Mouse (Mus musculus): ENCODE data around the gene Pfkfb1. TPM values are rescaled to one million over a fixed set of nuclear protein-coding genes. Genes with fewer than 3 reads are reported as not detected.

The Pfkfb1 gene
- polyA plus RNA-seq, 1 experiment, result 1.8 TPM

DNA sequence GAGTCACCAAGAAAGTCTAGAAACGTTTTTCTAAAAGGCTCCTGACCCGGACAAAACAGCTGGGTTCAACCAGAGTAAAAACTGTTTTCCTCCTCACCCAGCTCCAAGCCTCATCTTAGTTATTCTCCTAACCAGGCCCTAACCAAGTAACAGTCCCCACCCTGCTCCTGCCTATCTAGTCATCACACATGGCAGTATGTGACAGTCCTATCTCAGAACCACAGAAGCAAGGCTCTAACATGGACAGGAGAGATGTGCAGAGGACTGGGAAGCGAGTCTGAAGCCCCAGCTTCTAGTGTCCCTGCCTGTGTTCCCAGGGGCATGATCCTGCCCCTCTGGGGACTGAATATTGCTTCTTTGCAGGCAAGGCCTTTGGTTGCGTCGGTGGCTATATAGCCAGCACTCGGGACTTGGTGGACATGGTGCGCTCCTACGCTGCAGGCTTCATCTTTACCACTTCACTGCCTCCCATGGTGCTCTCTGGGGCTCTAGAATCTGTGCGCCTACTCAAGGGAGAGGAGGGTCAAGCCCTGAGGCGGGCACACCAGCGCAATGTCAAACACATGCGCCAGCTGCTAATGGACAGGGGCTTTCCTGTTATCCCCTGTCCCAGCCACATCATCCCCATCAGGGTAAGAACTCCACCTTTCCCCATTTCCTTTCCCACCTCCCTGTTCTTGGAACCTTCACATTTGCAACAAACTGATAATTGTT is 23.2 kb upstream of the Pfkfb1 start:
- no peaks in the 10 kb centered on the region for H3K27me3 ChIP-seq (ENCODE audit: control insufficient read depth, insufficient read depth, low read length)
- TF ChIP-seq POLR2A (IDR thresholded peaks at IDR 0.05; ENCODE audit: low read depth, low read length) (no peak), CTCF (IDR thresholded peaks at IDR 0.05; ENCODE audit: extremely low read depth, insufficient read length, insufficient replicate concordance, low read depth, low read length) (no peak)
- H3K4me1 ChIP-seq (ENCODE audit: control insufficient read depth, insufficient read depth, insufficient read length, low read length), result no peaks in the 10 kb centered on the region
- H3K4me3 ChIP-seq (ENCODE audit: low read depth, low read length), result no peak overlapping the region
- H3K27ac ChIP-seq (ENCODE audit: insufficient read depth, low read depth, low read length), result no peak overlapping the region
- 92% methylated on average over 12 of the region's 12 CpGs for WGBS
- H3K36me3 ChIP-seq (ENCODE audit: control insufficient read depth, insufficient read depth, low read length), result no peaks in the 10 kb centered on the region

- Histone ChIP-seq H3K4me3 (ENCODE audit: low read depth, low read length) (no peak overlapping the region), H3K27me3 (ENCODE audit: control insufficient read depth, insufficient read depth, low read length) (no peaks in the 10 kb centered on the region)
- no peak for TF ChIP-seq CTCF (IDR thresholded peaks at IDR 0.05; ENCODE audit: extremely low read depth, insufficient read length, insufficient replicate concordance, low read depth, low read length)
- TF ChIP-seq POLR2A (IDR thresholded peaks at IDR 0.05; ENCODE audit: low read depth, low read length), result no peak
Observed at GRCm38 (mm10) chrX:150581921-150582320, 6.1 kb upstream of the Pfkfb1 start.

DNA sequence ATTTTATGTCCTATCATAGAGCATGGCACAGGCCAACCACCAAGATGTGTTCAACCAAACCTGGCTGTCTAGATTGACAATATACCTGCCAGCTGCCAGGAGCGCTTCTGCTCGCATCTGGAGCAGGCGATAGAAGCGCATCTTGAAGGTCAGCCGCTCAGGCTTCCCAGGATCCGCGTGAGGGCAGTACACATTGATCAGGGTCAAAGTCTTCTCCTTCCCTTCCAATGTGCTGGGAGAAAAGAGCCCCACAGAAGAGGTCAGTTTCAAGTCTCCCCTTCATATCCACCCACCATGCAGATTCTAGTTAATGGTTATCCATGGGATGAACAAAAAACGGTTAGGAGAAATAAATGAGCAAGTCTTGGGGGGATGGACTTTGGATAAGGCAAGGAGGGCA is 2.9 kb upstream of the Pfkfb1 start:
- TF ChIP-seq CTCF (IDR thresholded peaks at IDR 0.05; ENCODE audit: extremely low read depth, insufficient read length, insufficient replicate concordance, low read depth, low read length), result no peak
- no peak for TF ChIP-seq POLR2A (IDR thresholded peaks at IDR 0.05; ENCODE audit: low read depth, low read length)
- peaks cover 6% of the 10 kb centered on the region; the same call in 1 of the 2 replicates for H3K36me3 ChIP-seq (ENCODE audit: control insufficient read depth, insufficient read depth, low read length)
- H3K4me1 ChIP-seq (ENCODE audit: control insufficient read depth, insufficient read depth, insufficient read length, low read length), result no peaks in the 10 kb centered on the region
- no peak overlapping the region for H3K4me3 ChIP-seq (ENCODE audit: low read depth, low read length)
- no peaks in the 10 kb centered on the region for H3K27me3 ChIP-seq (ENCODE audit: control insufficient read depth, insufficient read depth, low read length)
- H3K27ac ChIP-seq (ENCODE audit: insufficient read depth, low read depth, low read length), result no peak overlapping the region
- WGBS, result 78% methylated on average over 8 of the region's 8 CpGs

More at GRCm38 (mm10) chrX:150581921-150582320, 6.1 kb upstream of the Pfkfb1 start:
- Histone ChIP-seq H3K36me3 (ENCODE audit: control insufficient read depth, insufficient read depth, low read length) (peaks cover 6% of the 10 kb centered on the region; the same call in 1 of the 2 replicates), H3K27ac (ENCODE audit: insufficient read depth, low read depth, low read length) (no peak overlapping the region), H3K4me1 (ENCODE audit: control insufficient read depth, insufficient read depth, insufficient read length, low read length) (no peaks in the 10 kb centered on the region)

DNA sequence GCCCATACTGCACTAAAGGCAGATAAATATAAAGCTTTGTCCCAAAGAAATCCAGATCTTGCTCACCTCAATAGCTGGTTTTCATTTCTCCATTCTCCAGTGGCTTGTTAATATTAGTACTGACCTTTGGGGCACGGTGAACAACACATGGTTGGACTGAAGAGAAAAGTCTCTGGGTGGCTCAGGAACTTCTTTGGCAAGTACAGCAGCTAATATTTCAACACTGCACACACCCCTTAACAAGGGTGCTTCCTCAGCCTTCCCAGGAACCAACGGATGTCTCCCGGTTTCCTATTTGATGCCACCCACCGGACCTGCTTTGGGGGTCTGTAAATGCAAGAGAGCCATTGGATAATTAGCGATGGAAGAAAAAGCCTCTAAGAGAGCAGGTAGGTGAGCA is 1.7 kb downstream of the Pfkfb1 start, which contains the start of gene Apex2:
Gene Apex2 (minus strand): TSS at position 173 of the 400 bp plus-strand sequence.
- TF ChIP-seq POLR2A (IDR thresholded peaks at IDR 0.05; ENCODE audit: low read depth, low read length) (no peak), CTCF (IDR thresholded peaks at IDR 0.05; ENCODE audit: extremely low read depth, insufficient read length, insufficient replicate concordance, low read depth, low read length) (no peak)
- peaks cover 3% of the 10 kb centered on the region; the same call in 1 of the 2 replicates for H3K36me3 ChIP-seq (ENCODE audit: control insufficient read depth, insufficient read depth, low read length)
- no peak within 1 kb of the TSS for H3K27ac ChIP-seq (ENCODE audit: insufficient read depth, low read depth, low read length)
- H3K27me3 ChIP-seq (ENCODE audit: control insufficient read depth, insufficient read depth, low read length), result no peaks in the 10 kb centered on the region
- WGBS, result 83% methylated on average over 5 of the region's 5 CpGs
- no peaks in the 10 kb centered on the region for H3K4me1 ChIP-seq (ENCODE audit: control insufficient read depth, insufficient read depth, insufficient read length, low read length)
- H3K4me3 ChIP-seq (ENCODE audit: low read depth, low read length), result no peak within 1 kb of the TSS

DNA sequence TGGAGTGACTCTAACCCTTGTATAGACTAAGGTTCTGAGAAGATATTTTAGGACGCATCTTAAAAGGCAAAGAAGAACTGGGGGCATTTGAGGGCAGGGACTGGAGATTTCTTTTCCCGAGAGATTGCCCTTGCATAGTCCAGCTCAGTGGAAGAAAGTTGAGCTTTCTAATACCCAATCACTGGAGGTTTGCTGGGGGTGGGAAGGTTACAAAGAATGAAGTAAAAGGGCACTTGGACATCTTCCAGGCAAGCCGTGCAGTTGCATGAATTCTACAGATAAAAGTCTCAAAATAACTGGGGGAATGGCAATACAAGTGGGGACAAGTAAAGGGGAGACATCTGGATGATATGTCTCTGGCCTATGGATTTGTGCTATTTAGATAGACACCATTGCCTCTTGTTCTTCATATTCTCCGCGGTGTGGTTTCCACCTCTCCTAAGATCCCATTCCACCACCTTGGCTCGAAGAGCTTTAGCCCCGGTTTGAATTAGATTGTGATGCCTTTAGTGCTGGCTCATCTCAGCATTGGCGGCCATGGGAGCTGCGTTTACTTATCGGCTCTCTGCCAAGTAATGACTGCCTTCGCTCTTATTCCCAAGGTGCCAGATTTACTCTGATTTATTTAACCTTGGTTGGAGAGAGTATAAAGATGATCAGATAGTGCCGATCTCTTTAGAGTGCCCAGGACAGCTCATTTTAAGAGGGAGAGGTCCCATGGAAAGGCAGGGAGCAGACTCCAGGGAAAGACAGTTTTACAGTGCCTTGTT is 5.4 kb downstream of the Pfkfb1 start:
- 53% methylated on average over 12 of the region's 12 CpGs for WGBS
- H3K4me3 ChIP-seq (ENCODE audit: low read depth, low read length), result no peak overlapping the region
- H3K4me1 ChIP-seq (ENCODE audit: control insufficient read depth, insufficient read depth, insufficient read length, low read length), result no peaks in the 10 kb centered on the region
- H3K36me3 ChIP-seq (ENCODE audit: control insufficient read depth, insufficient read depth, low read length), result no peaks in the 10 kb centered on the region
- H3K27ac ChIP-seq (ENCODE audit: insufficient read depth, low read depth, low read length), result no peak overlapping the region
- H3K27me3 ChIP-seq (ENCODE audit: control insufficient read depth, insufficient read depth, low read length), result no peaks in the 10 kb centered on the region
- TF ChIP-seq CTCF (IDR thresholded peaks at IDR 0.05; ENCODE audit: extremely low read depth, insufficient read length, insufficient replicate concordance, low read depth, low read length) (no peak), POLR2A (IDR thresholded peaks at IDR 0.05; ENCODE audit: low read depth, low read length) (no peak)

DNA sequence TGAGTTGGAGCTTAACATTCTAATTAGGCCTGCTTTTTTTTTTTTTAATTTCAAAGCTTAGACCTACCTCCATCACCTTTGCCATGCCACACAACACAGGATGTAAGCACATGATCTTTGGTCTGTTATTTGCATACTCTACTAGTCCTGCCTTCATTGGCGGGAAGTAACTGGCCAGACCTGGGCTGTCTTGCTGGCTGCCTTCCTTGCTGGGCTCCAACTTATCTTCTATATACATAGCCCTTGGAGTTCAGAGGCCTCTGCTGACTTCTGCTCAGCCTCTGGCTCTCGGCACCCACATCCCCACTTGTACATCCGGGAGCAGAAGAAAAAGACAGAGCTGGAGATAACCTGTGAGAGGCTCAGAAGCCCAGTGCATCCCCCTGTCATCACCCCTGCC is 6.1 kb downstream of the Pfkfb1 start:
- Histone ChIP-seq H3K27me3 (ENCODE audit: control insufficient read depth, insufficient read depth, low read length) (no peaks in the 10 kb centered on the region), H3K36me3 (ENCODE audit: control insufficient read depth, insufficient read depth, low read length) (no peaks in the 10 kb centered on the region), H3K4me1 (ENCODE audit: control insufficient read depth, insufficient read depth, insufficient read length, low read length) (no peaks in the 10 kb centered on the region), H3K4me3 (ENCODE audit: low read depth, low read length) (no peak overlapping the region), H3K27ac (ENCODE audit: insufficient read depth, low read depth, low read length) (no peak overlapping the region)
- WGBS, result 51% methylated on average over 3 of the region's 3 CpGs
- TF ChIP-seq POLR2A (IDR thresholded peaks at IDR 0.05; ENCODE audit: low read depth, low read length), result no peak
- TF ChIP-seq CTCF (IDR thresholded peaks at IDR 0.05; ENCODE audit: extremely low read depth, insufficient read length, insufficient replicate concordance, low read depth, low read length), result no peak
